Mouse (Mus musculus): ENCODE data around the gene Fa2h.

Fa2h gene

DNA sequence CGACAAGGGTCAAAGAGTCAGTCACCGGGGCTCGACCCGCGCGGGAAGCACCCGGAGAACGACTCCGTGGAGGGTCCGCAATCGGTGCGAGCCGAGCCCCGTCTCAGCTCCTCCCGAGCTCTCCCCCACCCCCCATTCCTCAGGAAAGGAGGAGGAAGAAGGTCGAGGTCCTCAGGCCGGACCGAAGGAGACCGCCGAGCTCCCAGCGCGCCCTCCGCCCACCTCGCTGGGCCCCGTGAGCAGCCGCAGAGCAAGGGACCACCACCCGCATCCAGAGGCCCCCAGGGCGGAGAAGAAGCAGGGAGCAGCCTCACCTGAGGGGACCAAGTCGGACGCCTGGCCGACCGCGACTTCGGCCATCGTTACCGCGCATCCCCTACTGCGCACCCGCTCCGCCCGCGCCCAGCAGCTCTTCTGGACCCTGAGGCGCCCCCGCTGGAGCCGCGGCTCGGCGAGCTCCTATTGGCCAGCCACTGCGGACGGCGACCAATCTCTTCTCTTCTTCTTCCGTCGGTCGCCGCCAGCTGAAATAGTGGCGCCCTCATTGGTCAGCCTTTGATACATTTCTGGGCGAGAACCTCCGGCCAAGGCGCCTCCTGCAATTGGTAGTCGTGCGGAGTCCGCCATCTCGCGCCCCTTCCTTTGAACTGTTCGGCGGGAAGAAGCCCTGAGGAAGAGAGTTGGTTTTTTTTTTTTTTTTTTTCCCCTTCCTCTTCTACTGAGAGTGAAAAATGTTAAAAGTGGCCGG is 93.6 kb downstream of the Fa2h start, which contains the start of gene Rfwd3:
Rfwd3 (minus strand) TSS at position 402 of the 748 bp plus-strand sequence.
- peak; percentile 95 to 97 for DNase-seq (ENCODE audit: low spot score in 2 of 2)

DNA sequence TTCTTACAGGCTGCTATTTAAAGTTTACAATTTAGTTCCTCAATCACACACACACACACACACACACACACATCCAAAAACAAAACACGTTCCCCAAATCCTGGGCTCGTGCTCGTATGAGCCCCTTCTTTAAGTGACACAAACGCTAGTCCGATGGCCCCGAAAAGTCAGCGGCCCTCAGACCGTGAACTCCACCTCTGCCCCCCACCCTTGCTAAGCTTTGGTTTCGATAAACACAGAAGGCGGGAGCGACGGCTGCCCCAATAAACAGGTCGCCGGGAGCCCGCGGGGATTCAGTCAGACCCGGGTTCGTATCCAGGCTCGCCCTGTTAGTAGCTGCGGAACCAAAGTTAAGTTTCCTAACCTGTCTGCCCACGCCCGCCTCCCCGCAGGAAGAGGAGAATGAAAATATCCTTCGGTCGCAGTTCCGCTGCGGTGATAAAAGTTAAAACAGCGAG is 94.2 kb downstream of the Fa2h start:
- DNase-seq (ENCODE audit: low spot score in 2 of 2), result peak; percentile 62 to 70

DNA sequence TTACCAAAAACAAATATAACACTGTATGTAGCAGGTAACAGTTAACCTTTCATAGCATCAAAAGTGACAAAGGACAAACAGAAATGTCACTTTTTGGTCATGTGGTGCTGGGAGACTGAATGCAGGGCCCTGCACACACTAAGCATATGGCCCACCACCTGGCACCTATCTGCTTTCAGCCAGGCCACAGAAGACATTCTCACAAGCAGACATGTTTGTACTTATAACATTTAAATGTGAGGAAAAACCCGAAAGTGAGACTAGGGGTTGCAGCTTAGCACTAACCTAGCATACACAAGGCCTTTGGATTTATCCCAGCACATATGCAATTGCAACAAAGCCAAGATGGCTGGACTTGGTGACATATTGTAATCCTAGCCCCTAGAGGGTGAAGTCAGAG is 95.6 kb downstream of the Fa2h start:
- DNase-seq (ENCODE audit: low spot score in 2 of 2), result no peak

Data from natural killer cell, adult 2 months (primary cell).